Mouse (Mus musculus) forebrain, embryonic 15.5 days (tissue): ENCODE measurements around the gene Zfp940. TPM values are rescaled to one million over a fixed set of nuclear protein-coding genes. Genes with fewer than 3 reads are reported as not detected.
A peak's percentile ranks its signal among the peaks of the same experiment; 100 is the strongest.
"Not testable (repeated sequence)": the region's sequence is repeated elsewhere in the genome, so short reads cannot be mapped to it uniquely, and the experiment has no call there.

Source experiments
- ATAC-seq: fragments of 200-750 bp; cut with Nextera tagmentation; replicated peaks from 2 replicates; pipeline ENCODE4 v1.8.0; 2017; ENCODE audit warnings: mild to moderate bottlenecking, moderate TSS enrichment, moderate library complexity
- H3K27ac ChIP-seq: fragments of 300-500 bp; sonication (generic); replicated peaks from 2 replicates; pipeline ENCODE4 v1.5.1; 2015; ENCODE audit warnings: mild to moderate bottlenecking, inconsistent platforms
- H3K27me3 ChIP-seq: fragments of 300-500 bp; sonication (generic); 2 replicates; pipeline ENCODE4 v1.6.1; 2015; ENCODE audit warnings: inconsistent platforms
- H3K36me3 ChIP-seq: fragments of 300-500 bp; sonication (generic); 2 replicates; pipeline ENCODE4 v1.6.1; 2015; ENCODE audit warnings: mild to moderate bottlenecking, inconsistent platforms
- H3K4me1 ChIP-seq: fragments of 300-500 bp; sonication (generic); 2 replicates; pipeline ENCODE4 v1.6.1; 2015; ENCODE audit warnings: inconsistent platforms
- H3K4me2 ChIP-seq: fragments of 300-500 bp; sonication (generic); replicated peaks from 2 replicates; pipeline ENCODE4 v1.6.1; 2015; ENCODE audit warnings: mild to moderate bottlenecking, inconsistent platforms
- H3K4me3 ChIP-seq: fragments of 300-500 bp; sonication (generic); 2 replicates; pipeline ENCODE4 v1.5.1; 2015; ENCODE audit warnings: mild to moderate bottlenecking, inconsistent platforms
- H3K9ac ChIP-seq: fragments of 300-500 bp; sonication (generic); replicated peaks from 2 replicates; pipeline ENCODE4 v1.6.1; 2015; ENCODE audit warnings: mild to moderate bottlenecking, inconsistent platforms
- H3K9me3 ChIP-seq: fragments of 300-500 bp; sonication (generic); 2 replicates; pipeline ENCODE4 v1.6.1; 2016; ENCODE audit warnings: inconsistent platforms
- WGBS: fragments of 180-500 bp; shearing (Covaris S2); methylation state at CpG from one replicate; pipeline ENCODE4 v1.1.7; 2015; ENCODE audit warnings: mixed read lengths; 5-methylcytosine and 5-hydroxymethylcytosine counted together
- polyA plus RNA-seq: library from polyadenylated mRNA; unstranded; fragments of >200 nt; fragmentation: Nextera tagmentation; extraction: Ambion mirVana; gene quantifications from 2 replicates; pipeline ENCODE4 v1.2.1, GENCODE M21; 2015

The Zfp940 gene
- 15.0 and 16.3 TPM in 2 replicates for polyA plus RNA-seq

DNA sequence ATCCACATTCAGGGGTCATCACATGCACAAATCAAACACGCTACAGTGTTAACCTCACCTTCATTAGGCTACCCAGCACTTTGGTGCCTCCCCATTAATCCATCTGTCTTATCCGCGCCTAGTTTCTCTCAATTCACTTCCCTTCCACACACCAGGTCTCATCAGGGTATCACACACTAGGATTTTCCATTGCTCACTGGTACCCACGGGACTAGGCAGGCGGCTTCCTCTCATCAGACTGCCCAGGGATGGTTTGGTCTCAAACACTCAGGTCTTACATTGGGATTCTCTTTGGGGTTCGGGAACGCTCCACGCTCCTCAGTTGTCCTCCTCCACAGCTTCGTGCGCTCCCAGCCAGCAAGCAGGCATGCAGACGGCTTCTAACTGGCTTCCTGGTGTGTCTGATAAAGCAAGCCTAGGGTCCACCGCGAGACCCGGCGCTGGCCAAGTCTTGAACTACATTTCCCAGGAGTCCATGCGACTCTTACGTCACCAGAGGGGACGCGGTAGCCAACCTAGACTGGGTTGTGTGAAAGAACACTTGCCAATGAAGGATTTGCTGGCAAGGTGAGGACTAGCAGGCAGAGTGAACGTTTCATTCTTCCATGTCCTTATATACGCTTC is at the start of gene Zfp940:
Gene Zfp940, minus strand, starts transcription at position 451 of the 624 bp plus-strand sequence.
- 1% methylated on average over 21 of the region's 21 CpGs for WGBS
- ATAC-seq: peak; percentile 98
- Histone ChIP-seq H3K9ac (peak within 1 kb of the TSS; percentile 61), H3K4me2 (peak within 1 kb of the TSS; percentile 58), H3K36me3 (peaks cover 15% of the 10 kb centered on the region), H3K4me3 (peak within 1 kb of the TSS; percentile 48), H3K9me3 (no peaks in the 10 kb centered on the region), H3K4me1 (peaks cover 7% of the 10 kb centered on the region), H3K27me3 (no peaks in the 10 kb centered on the region), H3K27ac (peak within 1 kb of the TSS; percentile 53)

DNA sequence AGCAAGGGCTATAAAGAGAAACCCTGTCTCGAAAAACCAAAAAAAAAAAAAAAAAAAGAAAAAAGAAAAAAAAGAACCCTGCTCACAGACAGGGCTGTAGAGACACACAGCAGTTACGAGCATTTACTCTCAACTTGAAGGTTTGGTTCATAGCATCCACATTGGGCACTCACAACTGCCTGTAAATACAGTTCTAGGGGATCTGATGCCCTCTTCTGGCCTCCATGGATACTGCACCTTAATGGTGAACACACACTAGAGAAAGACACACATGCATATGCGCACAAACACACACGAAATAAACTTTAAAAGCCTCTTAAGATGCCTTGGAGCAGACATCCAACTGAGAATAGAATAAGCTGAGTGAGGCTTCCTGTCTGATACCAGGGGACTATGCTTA is 44.9 kb upstream of the Zfp940 start:
- Histone ChIP-seq H3K9me3 (peaks cover 18% of the 10 kb centered on the region), H3K27ac (no peak overlapping the region), H3K36me3 (peaks cover 88% of the 10 kb centered on the region), H3K4me1 (no peaks in the 10 kb centered on the region), H3K4me2 (no peak overlapping the region), H3K4me3 (no peak overlapping the region), H3K9ac (no peak overlapping the region), H3K27me3 (no peaks in the 10 kb centered on the region)
- WGBS: 92% methylated on average over 4 of the region's 4 CpGs
- ATAC-seq: no peak

GRCm38 (mm10) chr7:29892756-29893155 is 39.3 kb upstream of the Zfp940 start:
- Histone ChIP-seq H3K27me3 (no peaks in the 10 kb centered on the region), H3K9me3 (peaks cover 21% of the 10 kb centered on the region)
- 97% methylated on average over 4 of the region's 4 CpGs for WGBS

DNA sequence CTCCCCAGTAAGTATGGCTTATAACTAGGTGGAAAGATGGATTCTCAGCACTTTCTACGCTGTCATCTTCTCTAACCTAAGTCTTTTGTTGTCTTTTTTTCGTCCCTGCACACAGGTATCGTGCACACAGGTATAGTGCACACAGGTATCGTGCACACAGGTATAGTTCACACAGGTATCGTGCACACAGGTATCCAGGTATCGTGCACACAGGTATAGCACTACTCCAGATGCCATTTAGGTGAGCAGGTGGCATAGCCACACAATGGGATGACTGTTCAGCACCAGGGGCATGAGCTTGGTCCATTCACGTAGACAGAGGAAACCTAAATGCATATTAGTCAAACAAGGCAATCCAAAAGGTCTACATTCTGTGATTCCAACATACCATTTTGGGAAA is 37.0 kb upstream of the Zfp940 start:
- H3K4me2 ChIP-seq: no peak overlapping the region
- no peaks in the 10 kb centered on the region for H3K4me1 ChIP-seq
- peaks cover 60% of the 10 kb centered on the region for H3K36me3 ChIP-seq
- H3K27me3 ChIP-seq: no peaks in the 10 kb centered on the region
- H3K9ac ChIP-seq: no peak overlapping the region
- peaks cover 31% of the 10 kb centered on the region for H3K9me3 ChIP-seq
- 97% methylated on average over 7 of the region's 7 CpGs for WGBS
- no peak overlapping the region for H3K27ac ChIP-seq
- no peak for ATAC-seq
- H3K4me3 ChIP-seq: no peak overlapping the region

More at GRCm38 (mm10) chr7:29892756-29893155, 39.3 kb upstream of the Zfp940 start:
- Histone ChIP-seq H3K9ac (no peak overlapping the region), H3K4me1 (no peaks in the 10 kb centered on the region), H3K4me3 (no peak overlapping the region), H3K4me2 (no peak overlapping the region), H3K36me3 (peaks cover 82% of the 10 kb centered on the region), H3K27ac (no peak overlapping the region)
- no peak for ATAC-seq

DNA sequence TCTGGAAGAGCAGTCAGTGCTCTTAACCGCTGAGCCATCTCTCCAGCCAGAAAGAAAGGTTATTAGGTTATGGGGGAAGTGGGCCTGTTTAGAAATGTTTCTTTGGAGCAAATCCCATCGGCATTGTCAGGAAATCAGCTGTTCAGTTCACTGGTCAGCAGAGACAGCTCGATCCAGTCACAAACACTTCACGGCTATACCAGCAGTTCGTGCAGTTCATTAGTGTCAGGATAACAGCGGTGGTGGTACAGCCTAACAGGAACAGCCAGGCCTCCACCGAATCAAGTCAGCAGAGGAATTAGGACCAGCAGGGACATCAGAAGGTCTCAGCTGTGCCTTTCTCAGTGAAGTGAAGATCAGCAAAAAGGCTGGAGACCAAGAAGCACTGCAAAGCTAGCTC is 27.4 kb upstream of the Zfp940 start:
- Histone ChIP-seq H3K9me3 (peaks cover 15% of the 10 kb centered on the region; the same call in 1 of the 2 replicates), H3K4me1 (no peaks in the 10 kb centered on the region), H3K36me3 (peaks cover 21% of the 10 kb centered on the region), H3K27me3 (no peaks in the 10 kb centered on the region), H3K9ac (no peak overlapping the region), H3K27ac (no peak overlapping the region), H3K4me3 (no peak overlapping the region), H3K4me2 (no peak overlapping the region)
- ATAC-seq: no peak
- WGBS: 91% methylated on average over 7 of the region's 7 CpGs

DNA sequence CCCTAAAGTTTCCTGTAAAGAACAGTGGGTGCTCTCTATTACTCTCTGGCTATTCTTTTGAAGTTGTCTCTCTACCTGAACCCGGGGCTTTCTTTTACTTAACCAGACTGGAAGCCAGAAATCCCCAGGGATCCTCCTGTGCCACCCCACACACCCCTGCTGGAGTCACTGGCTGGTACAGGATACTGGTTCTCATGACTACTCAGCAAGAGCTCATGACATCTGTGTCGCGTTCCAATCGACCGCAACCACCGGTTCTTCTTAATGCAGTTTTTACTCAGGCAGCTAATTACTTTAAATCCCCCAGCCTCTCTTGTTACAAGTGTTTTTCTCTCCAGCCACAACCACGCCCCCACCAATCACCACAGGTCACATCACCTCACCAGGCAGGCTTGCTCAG is 26.6 kb upstream of the Zfp940 start:
- Histone ChIP-seq H3K27me3 (no peaks in the 10 kb centered on the region), H3K9me3 (peaks cover 18% of the 10 kb centered on the region), H3K27ac (no peak overlapping the region), H3K9ac (no peak overlapping the region), H3K4me3 (no peak overlapping the region), H3K4me1 (no peaks in the 10 kb centered on the region), H3K36me3 (peaks cover 29% of the 10 kb centered on the region), H3K4me2 (no peak overlapping the region)
- WGBS: 55% methylated on average over 7 of the region's 7 CpGs
- no peak for ATAC-seq

DNA sequence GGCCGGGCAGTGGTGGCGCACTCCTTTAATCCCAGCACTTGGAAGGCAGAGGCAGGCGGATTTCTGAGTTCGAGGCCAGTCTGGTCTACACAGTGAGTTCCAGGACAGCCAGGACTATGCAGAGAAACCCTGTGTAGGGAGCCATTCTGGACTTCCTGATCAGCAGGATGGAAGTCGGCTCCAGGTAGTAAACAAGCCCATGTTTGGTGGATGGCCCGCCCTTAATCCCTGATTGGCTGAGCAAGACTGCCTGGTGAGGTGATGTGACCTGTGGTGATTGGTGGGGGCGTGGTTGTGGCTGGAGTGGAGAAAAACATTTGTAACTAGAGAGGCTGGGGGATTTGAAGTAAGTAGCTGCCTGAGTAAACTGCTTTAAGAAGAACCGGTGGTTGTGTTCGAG is 24.1 kb upstream of the Zfp940 start:
- not testable (repeated sequence) for H3K27ac ChIP-seq, H3K9ac ChIP-seq, ATAC-seq, H3K4me2 ChIP-seq, H3K4me3 ChIP-seq, H3K4me1 ChIP-seq, H3K27me3 ChIP-seq
- WGBS: 91% methylated on average over 9 of the region's 9 CpGs
- H3K9me3 ChIP-seq: peaks cover 27% of the 10 kb centered on the region
- H3K36me3 ChIP-seq: peaks cover 41% of the 10 kb centered on the region

GRCm38 (mm10) chr7:29874256-29874655 is 20.8 kb upstream of the Zfp940 start:
- WGBS: 96% methylated on average over 10 of the region's 10 CpGs
- Histone ChIP-seq H3K4me2 (no peak overlapping the region), H3K9ac (no peak overlapping the region), H3K27ac (no peak overlapping the region), H3K4me3 (no peak overlapping the region), H3K36me3 (peaks cover 41% of the 10 kb centered on the region), H3K4me1 (no peaks in the 10 kb centered on the region), H3K9me3 (peaks cover 27% of the 10 kb centered on the region), H3K27me3 (no peaks in the 10 kb centered on the region)
- ATAC-seq: no peak

DNA sequence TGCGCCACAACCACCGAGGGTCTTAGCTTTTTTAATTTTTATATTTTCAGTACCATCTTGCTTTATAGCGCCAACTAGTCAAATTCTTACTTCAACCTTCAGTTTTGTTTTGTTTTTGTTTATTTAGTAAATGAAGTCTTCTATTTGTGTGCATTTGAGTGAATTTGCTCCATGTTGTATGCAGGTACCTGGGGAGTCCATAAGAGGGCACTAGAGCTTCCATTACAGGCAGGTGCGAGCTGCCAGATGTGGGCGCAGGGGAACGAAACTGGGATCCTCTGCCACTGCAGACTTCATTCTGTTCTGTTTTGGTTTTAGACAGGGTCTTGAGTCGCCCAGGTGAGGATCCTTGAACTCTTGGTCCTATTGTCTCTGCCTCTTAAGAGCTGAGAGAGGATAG is 8.2 kb upstream of the Zfp940 start:
- no peak overlapping the region for H3K9ac ChIP-seq
- no peak overlapping the region for H3K4me3 ChIP-seq
- H3K4me2 ChIP-seq: no peak overlapping the region
- no peaks in the 10 kb centered on the region for H3K27me3 ChIP-seq
- H3K4me1 ChIP-seq: peaks cover 11% of the 10 kb centered on the region
- H3K27ac ChIP-seq: no peak overlapping the region; the same call in 1 of the 2 replicates
- WGBS: 87% methylated on average over 7 of the region's 7 CpGs
- H3K9me3 ChIP-seq: no peaks in the 10 kb centered on the region
- ATAC-seq: no peak
- H3K36me3 ChIP-seq: no peaks in the 10 kb centered on the region; the same call in 1 of the 2 replicates

GRCm38 (mm10) chr7:29859532-29860517 is 6.4 kb upstream of the Zfp940 start, which contains the start of gene Zfp420:
Gene Zfp420 (plus strand): TSS chr7:29859979.
- peak within 1 kb of the TSS; percentile 77 for H3K4me2 ChIP-seq
- WGBS: 4% methylated on average over 32 of the region's 32 CpGs
- H3K9me3 ChIP-seq: no peaks in the 10 kb centered on the region

GRCm38 (mm10) chr7:29852831-29853218 is 644 bp downstream of the Zfp940 start:
- Histone ChIP-seq H3K9me3 (no peaks in the 10 kb centered on the region), H3K4me1 (peaks cover 7% of the 10 kb centered on the region), H3K4me2 (peak overlapping the region; percentile 58), H3K27me3 (no peaks in the 10 kb centered on the region), H3K4me3 (peak overlapping the region; percentile 48), H3K36me3 (peaks cover 18% of the 10 kb centered on the region), H3K9ac (peak overlapping the region; percentile 61), H3K27ac (no peak overlapping the region)
- 61% methylated on average over 9 of the region's 9 CpGs for WGBS
- ATAC-seq: 0 out of 2 replicates have a peak, but pooled peaks have one; percentile 3

More at GRCm38 (mm10) chr7:29859532-29860517, 6.4 kb upstream of the Zfp940 start, which contains the start of gene Zfp420:
- peak within 1 kb of the TSS; percentile 79 for H3K27ac ChIP-seq
- peak within 1 kb of the TSS; percentile 72 for H3K9ac ChIP-seq
- no peaks in the 10 kb centered on the region for H3K27me3 ChIP-seq
- H3K36me3 ChIP-seq: no peaks in the 10 kb centered on the region; the same call in 1 of the 2 replicates
- peak within 1 kb of the TSS; percentile 59 for H3K4me3 ChIP-seq
- ATAC-seq: peak; percentile 99
- peaks cover 11% of the 10 kb centered on the region for H3K4me1 ChIP-seq

DNA sequence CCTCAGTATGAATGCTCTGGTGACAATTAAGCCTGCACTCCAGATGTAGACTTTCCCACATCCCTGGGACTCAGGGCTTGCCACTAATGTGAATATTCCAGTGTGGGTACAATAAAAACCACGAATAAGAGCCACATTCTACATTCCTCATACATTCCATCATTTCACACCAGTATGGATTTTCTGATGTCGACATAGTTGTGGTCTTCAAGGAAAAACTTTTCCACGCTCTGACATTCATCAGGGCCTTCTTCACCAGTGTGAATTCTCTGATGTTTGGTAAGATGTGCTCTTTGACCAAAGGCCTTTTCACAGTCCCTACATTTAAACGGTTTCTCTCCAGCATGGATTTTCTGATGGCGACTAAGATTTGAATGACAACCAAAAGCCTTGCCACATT is 8.9 kb downstream of the Zfp940 start:
- Histone ChIP-seq H3K4me1 (no peaks in the 10 kb centered on the region), H3K4me2 (no peak overlapping the region), H3K4me3 (no peak overlapping the region), H3K9me3 (no peaks in the 10 kb centered on the region), H3K36me3 (peaks cover 52% of the 10 kb centered on the region), H3K27ac (no peak overlapping the region), H3K27me3 (no peaks in the 10 kb centered on the region), H3K9ac (no peak overlapping the region)
- ATAC-seq: no peak
- 93% methylated on average over 5 of the region's 5 CpGs for WGBS
